Mouse (Mus musculus) forebrain, postnatal 0 days (tissue): Measurements from ENCODE around the gene Lrrc75a. TPM values are rescaled to one million over a fixed set of nuclear protein-coding genes. Genes with fewer than 3 reads are reported as not detected.
A peak's percentile ranks its signal among the peaks of the same experiment; 100 is the strongest.

Source experiments
- ATAC-seq: fragments of 200-750 bp; cut with Nextera tagmentation; 2 replicates; pipeline ENCODE4 v1.8.0; 2017; ENCODE audit warnings: mild to moderate bottlenecking, moderate library complexity
- DNase-seq: peaks from one replicate; pipeline ENCODE4 v3.0.0-alpha.2; 2015
- H3K27ac ChIP-seq: fragments of 300-500 bp; sonication (generic); 2 replicates; pipeline ENCODE4 v1.5.1; 2014; ENCODE audit warnings: low read depth, mild to moderate bottlenecking, antibody characterized with exemption, low read length, moderate library complexity, mixed read lengths
- H3K27me3 ChIP-seq: fragments of 300-500 bp; sonication (generic); 2 replicates; pipeline ENCODE4 v1.6.1; 2014; ENCODE audit warnings: mild to moderate bottlenecking, low read length, mixed read lengths; ENCODE audit not compliant: insufficient read depth
- H3K36me3 ChIP-seq: fragments of 300-500 bp; sonication (generic); 2 replicates; pipeline ENCODE4 v1.6.1; 2014; ENCODE audit warnings: mild to moderate bottlenecking, moderate library complexity; ENCODE audit not compliant: insufficient read depth
- H3K4me1 ChIP-seq: fragments of 300-500 bp; sonication (generic); 2 replicates; pipeline ENCODE4 v1.6.1; 2014; ENCODE audit warnings: antibody characterized with exemption; ENCODE audit not compliant: insufficient read depth
- H3K4me2 ChIP-seq: fragments of 300-500 bp; sonication (generic); 2 replicates; pipeline ENCODE4 v1.6.1; 2014; ENCODE audit warnings: low read depth, mild to moderate bottlenecking, moderate library complexity
- H3K4me3 ChIP-seq: fragments of 300-500 bp; sonication (generic); 2 replicates; pipeline ENCODE4 v1.5.1; 2014; ENCODE audit warnings: low read depth, low read length, mixed read lengths
- H3K9ac ChIP-seq: fragments of 300-500 bp; sonication (generic); 2 replicates; pipeline ENCODE4 v1.6.1; 2014; ENCODE audit warnings: mild to moderate bottlenecking
- H3K9me3 ChIP-seq: fragments of 300-500 bp; sonication (generic); 2 replicates; pipeline ENCODE4 v1.6.1; 2016; ENCODE audit warnings: low read length
- CTCF ChIP-seq: sonication (generic); IDR thresholded peaks from 2 replicates; pipeline ENCODE4 v1.5.1; 2016; ENCODE audit warnings: antibody characterized with exemption, control low read depth, low read depth
- WGBS: fragments of 180-500 bp; shearing (Covaris S2); extraction: QIAGEN DNeasy Blood & Tissue Kit; methylation state at CpG from one replicate; pipeline ENCODE4 v1.1.7; 2014; 5-methylcytosine and 5-hydroxymethylcytosine counted together
- polyA plus RNA-seq: library from polyadenylated mRNA; unstranded; fragments of >200 nt; fragmentation: Nextera tagmentation; extraction: Ambion mirVana; gene quantifications from 2 replicates; pipeline ENCODE4 v1.2.1, GENCODE M21; 2015
- total RNA-seq: library from RNA; depleted of rRNA; stranded (reverse); fragments of >200 nt; gene quantifications from 2 replicates; pipeline ENCODE4 v1.2.3, GENCODE M21; 2014

Gene Lrrc75a
- total and polyA plus RNA-seq, 2 experiments from 2014 or later = 7.1 to 13.2 TPM

DNA sequence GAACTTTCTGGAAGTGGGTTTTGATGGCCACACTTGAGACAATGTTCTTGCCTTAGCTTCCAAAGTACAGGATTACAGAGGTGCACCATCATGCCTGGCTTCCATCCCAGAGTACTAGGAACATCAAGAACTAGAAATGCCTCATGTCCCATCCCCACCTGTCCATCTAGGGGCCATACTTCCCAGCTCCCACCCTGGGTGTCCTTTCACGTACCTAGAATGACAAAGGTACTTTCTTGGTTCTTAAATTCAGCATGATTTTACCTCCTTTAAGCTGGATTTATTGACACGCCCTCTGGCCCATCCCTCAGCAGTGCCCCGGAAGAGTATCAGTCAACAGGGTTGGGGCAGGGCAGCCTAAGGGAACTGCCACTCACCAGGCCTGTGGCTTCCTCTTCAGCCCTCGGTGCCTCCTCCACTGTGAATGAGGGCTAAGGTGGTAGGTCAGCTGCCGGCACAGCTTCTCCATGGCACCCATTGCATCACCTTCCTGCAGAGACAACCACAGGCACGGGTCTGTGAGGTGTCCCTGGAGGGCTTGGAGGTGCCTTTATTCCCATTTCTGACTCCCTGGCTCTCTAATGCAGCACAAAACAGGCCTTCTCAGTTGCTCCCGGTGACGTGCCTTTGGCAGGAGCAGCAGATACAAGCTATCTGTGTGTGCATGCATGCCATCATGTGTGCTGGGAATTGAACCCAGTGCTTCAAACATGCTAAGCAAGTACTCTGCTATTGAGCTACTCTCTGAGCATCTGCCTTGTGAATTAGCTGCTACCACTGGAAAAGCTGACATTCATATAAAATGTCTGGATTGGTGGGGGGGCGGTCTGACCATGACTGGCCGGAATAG lies 39.3 kb downstream of the Lrrc75a start:
- TF ChIP-seq CTCF = no peak
- no peaks in the 10 kb centered on the region for H3K9me3 ChIP-seq
- WGBS = 85% methylated on average over 10 of the region's 10 CpGs
- peaks cover 52% of the 10 kb centered on the region for H3K36me3 ChIP-seq
- H3K4me2 ChIP-seq = no peak overlapping the region
- no peak for DNase-seq
- H3K9ac ChIP-seq = no peak overlapping the region
- no peak overlapping the region for H3K4me3 ChIP-seq
- H3K27me3 ChIP-seq = no peaks in the 10 kb centered on the region
- H3K27ac ChIP-seq = no peak overlapping the region
- ATAC-seq = no peak
- H3K4me1 ChIP-seq = peaks cover 21% of the 10 kb centered on the region

GRCm38 (mm10) chr11:62607952-62608201 lies 40.4 kb downstream of the Lrrc75a start:
- ATAC-seq = no peak
- Histone ChIP-seq H3K36me3 (peaks cover 52% of the 10 kb centered on the region), H3K27ac (no peak overlapping the region; the same call in 1 of the 2 replicates), H3K4me1 (peaks cover 22% of the 10 kb centered on the region), H3K4me2 (no peak overlapping the region), H3K9me3 (no peaks in the 10 kb centered on the region), H3K9ac (no peak overlapping the region), H3K27me3 (no peaks in the 10 kb centered on the region), H3K4me3 (no peak overlapping the region)
- TF ChIP-seq CTCF = no peak
- 79% methylated on average over 1 of the region's 1 CpGs for WGBS
- no peak for DNase-seq

DNA sequence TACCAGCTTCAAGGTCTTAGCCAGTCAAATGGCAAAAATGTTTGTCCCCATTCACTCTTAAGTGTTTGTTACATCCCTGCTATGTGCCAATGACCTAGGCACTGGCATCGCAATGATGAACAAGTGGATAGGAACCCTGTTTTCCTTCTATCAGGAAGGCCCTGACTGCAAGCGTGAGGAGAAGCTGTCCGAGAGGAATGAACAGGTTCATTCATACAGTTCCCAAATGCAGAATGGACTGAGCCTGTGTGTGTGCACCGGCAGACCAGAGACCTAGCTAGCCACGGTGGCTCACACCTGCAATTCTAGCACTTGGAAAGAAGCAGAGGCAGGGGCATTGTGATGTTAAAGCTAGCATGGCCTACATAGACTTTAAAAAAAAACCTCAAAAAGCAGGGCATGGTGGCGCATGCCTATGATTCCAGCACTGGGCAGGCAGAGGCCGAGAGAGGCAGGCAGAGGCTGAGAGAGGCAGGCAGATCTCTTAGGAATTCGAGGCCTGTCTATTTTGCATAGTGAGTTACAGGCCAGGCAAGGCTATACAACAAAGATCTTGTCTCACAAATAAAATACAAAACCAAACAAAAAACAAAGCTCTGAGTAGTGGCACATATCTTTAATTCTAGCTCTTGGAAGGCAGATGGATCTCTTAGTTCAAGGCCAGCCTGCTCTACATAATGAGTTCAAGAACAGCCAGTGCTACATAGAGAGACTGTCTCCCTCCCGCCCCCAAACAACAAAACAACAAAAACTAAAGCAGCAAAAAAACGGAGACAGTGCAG lies 41.0 kb downstream of the Lrrc75a start:
- no peak overlapping the region; the same call in none of the 2 replicates for H3K27ac ChIP-seq
- peaks cover 52% of the 10 kb centered on the region for H3K36me3 ChIP-seq
- WGBS = 50% methylated on average over 10 of the region's 10 CpGs
- no peak for DNase-seq
- no peak overlapping the region for H3K4me3 ChIP-seq
- H3K4me2 ChIP-seq = no peak overlapping the region
- H3K4me1 ChIP-seq = peaks cover 22% of the 10 kb centered on the region
- no peak for ATAC-seq
- no peaks in the 10 kb centered on the region for H3K9me3 ChIP-seq
- no peaks in the 10 kb centered on the region for H3K27me3 ChIP-seq
- no peak for TF ChIP-seq CTCF
- H3K9ac ChIP-seq = no peak overlapping the region

GRCm38 (mm10) chr11:62606299-62607169 lies 41.8 kb downstream of the Lrrc75a start:
- Histone ChIP-seq H3K27ac (peak overlapping the region; percentile 57), H3K27me3 (no peaks in the 10 kb centered on the region), H3K4me2 (no peak overlapping the region), H3K9ac (no peak overlapping the region), H3K4me3 (no peak overlapping the region), H3K9me3 (no peaks in the 10 kb centered on the region), H3K4me1 (peaks cover 26% of the 10 kb centered on the region), H3K36me3 (peaks cover 52% of the 10 kb centered on the region)
- no peak for TF ChIP-seq CTCF
- no peak for DNase-seq
- WGBS = 59% methylated on average over 10 of the region's 10 CpGs
- ATAC-seq = no peak

DNA sequence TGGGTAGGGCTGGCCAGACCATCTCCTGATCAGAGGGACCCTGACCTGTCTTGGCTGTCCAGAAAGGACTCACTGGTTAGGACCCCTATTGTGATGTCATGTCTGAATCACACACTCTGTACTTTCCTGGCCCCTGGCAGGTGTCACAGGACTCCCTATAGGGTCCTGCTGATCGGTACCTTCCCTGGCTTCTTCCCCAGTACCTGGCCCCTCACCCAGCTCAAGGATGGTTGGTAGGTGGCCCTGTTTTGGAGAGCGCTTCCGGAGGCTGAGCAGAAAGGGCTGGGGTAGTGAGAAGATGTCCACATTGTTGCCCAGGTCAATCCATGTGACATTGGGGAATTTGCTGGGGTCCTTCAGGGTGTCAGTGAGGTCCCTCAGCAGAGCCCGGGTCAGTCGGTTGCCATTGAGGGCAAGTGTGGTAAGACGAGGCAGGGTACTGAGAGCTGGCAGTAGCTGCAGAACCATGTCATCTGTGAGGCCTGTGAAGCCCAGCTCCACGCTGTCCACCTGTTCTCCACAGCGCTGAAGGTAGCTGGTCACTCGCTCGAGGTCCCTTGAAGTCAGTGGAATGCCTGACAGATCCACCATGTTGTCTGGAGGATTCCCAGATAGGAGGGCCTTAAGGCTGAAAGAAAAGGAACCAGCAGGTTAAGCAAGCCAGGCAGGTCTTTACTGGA lies 42.6 kb downstream of the Lrrc75a start:
- WGBS = 42% methylated on average over 10 of the region's 10 CpGs
- no peak for ATAC-seq
- TF ChIP-seq CTCF = no peak

GRCm38 (mm10) chr11:62604886-62605618 lies 43.3 kb downstream of the Lrrc75a start:
- peak overlapping the region; percentile 93; the same call in 1 of the 2 replicates for H3K9ac ChIP-seq
- peaks cover 52% of the 10 kb centered on the region for H3K36me3 ChIP-seq
- peak overlapping the region; percentile 60 for H3K4me2 ChIP-seq
- no peak overlapping the region for H3K27ac ChIP-seq
- peaks cover 26% of the 10 kb centered on the region for H3K4me1 ChIP-seq
- no peaks in the 10 kb centered on the region for H3K9me3 ChIP-seq
- DNase-seq (no peak), ATAC-seq (no peak)
- 14% methylated on average over 3 of the region's 3 CpGs for WGBS
- H3K4me3 ChIP-seq = 0 out of 2 replicates have a peak overlapping the region, but pooled peaks have one; percentile 4
- H3K27me3 ChIP-seq = no peaks in the 10 kb centered on the region
- TF ChIP-seq CTCF = no peak

More for the DNA sequence above, 42.6 kb downstream of the Lrrc75a start:
- peaks cover 52% of the 10 kb centered on the region for H3K36me3 ChIP-seq
- H3K9ac ChIP-seq = peak overlapping the region; percentile 35
- no peak for DNase-seq
- no peaks in the 10 kb centered on the region for H3K9me3 ChIP-seq
- H3K4me3 ChIP-seq = no peak overlapping the region
- peak overlapping the region; percentile 45 for H3K27ac ChIP-seq
- peak overlapping the region; percentile 60 for H3K4me2 ChIP-seq
- no peaks in the 10 kb centered on the region for H3K27me3 ChIP-seq
- H3K4me1 ChIP-seq = peaks cover 26% of the 10 kb centered on the region
